Mouse (Mus musculus): ENCODE data around the gene Gpatch3. TPM values are rescaled to one million over a fixed set of nuclear protein-coding genes. Genes with fewer than 3 reads are reported as not detected.

Gpatch3 gene
- polyA plus RNA-seq, 1 experiment: 7.5 TPM

DNA sequence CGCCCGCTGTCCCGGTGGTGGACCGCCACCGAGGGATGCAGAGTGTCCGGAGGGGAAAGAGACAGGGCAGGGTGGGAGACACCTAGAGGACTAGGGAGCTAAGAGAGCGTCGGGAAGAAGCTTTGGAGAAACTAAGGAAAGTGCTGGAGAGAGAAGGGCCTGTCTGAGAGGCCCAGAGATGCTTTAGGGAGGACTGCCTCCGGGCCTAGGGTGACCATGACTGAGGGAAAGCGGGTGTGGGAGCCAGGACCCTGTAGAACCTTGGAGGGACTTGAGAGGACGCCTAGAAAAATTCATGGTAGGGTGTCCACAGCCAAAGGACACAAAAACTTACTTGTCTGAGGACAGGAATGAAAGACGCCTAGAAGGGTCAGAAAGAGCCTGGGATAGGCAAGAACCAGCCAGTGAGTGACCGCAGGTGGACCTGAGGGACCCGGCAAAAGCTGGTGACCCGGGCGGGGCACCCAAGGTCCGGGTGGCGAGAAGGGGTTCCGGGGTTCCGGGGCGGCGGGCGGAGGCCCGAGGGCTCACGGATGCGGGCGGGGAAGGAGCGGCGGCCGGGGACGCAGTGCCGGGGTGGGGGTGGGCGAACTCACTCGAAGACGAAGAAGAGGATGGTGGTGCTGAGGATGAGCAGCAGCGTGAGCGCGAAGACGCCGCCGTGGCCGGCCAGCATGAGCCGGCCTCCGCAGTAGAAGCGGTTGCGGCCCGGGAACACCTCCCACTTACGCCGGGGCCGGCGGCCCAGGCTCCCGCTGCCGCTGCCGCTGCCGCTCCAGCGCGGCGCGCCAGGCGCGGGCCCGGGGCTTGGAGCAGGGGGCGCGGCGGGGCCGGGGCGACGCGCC lies 58.2 kb downstream of the Gpatch3 start:
- no peak for TF ChIP-seq POLR2A (IDR thresholded peaks at IDR 0.05; ENCODE audit: borderline replicate concordance, extremely low read depth, insufficient read depth, insufficient read length, poor library complexity, severe bottlenecking)
- TF ChIP-seq CTCF (IDR thresholded peaks at IDR 0.05; ENCODE audit: borderline replicate concordance, extremely low read depth, insufficient read depth, insufficient read length): no peak
- DNase-seq (ENCODE audit: low read depth): peak; percentile 57

DNA sequence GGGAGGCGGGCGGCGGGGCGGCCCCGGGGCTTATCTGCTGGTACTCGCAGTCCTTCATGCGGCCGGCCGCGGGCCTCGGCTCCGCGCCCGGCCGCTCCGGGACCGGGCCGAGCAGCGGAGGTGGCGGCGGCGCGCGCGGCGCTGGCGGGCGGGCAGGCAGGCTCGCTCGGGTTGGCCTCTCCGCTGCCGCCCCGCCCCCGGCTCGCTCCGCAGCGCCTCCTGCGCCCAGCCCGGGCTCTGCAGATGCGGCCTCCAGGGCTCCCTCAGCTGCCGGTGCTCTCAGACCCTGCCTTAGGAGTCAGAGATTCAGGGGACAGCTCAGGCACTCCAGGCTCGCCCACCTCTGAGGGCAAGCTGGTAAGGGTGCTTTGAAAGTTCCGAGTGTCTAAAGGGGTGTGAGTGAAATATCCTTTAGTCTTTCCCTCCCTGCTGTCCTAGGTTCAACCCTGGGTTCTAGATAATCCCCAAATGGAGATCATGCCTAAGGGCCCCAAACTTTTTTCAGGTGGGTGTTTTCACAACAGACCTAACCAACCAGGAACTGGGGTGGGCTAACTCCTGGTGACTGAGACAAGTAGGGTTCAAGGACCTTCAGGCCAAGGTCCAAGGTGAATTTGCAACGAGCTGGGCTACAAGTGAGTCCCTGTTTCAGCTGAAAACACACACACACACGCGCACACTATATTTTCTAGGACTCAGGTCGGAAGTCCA lies 58.9 kb downstream of the Gpatch3 start:
- peak; percentile 89 for DNase-seq (ENCODE audit: low read depth)

More for the DNA sequence above, 58.9 kb downstream of the Gpatch3 start:
- peak; percentile 76 for TF ChIP-seq CTCF (IDR thresholded peaks at IDR 0.05; ENCODE audit: borderline replicate concordance, extremely low read depth, insufficient read depth, insufficient read length)
- TF ChIP-seq POLR2A (IDR thresholded peaks at IDR 0.05; ENCODE audit: borderline replicate concordance, extremely low read depth, insufficient read depth, insufficient read length, poor library complexity, severe bottlenecking): peak; percentile 59; the same call in 1 of the 2 replicates

Other genes starting within 250 kb of the Gpatch3 start
- gene Wdtc1, start 221.3 kb upstream of the Gpatch3 start, polyA plus RNA-seq (2012; rRNA removed): 38.6 and 49.6 TPM in 2 replicates
- 23.4 and 33.1 TPM in 2 replicates for gene Slc9a1, start 205.0 kb upstream of the Gpatch3 start, polyA plus RNA-seq (2012; rRNA removed)
- gene Tent5b, start 94.6 kb upstream of the Gpatch3 start, polyA plus RNA-seq (2012; rRNA removed): 0.19 and 0.45 TPM in 2 replicates
- 6.6 and 8.2 TPM in 2 replicates for gene Trnp1, start 76.2 kb upstream of the Gpatch3 start, polyA plus RNA-seq (2012; rRNA removed)
- 0.40 and 0.51 TPM in 2 replicates for gene Kdf1, start 55.8 kb upstream of the Gpatch3 start, polyA plus RNA-seq (2012; rRNA removed)
- gene Nudc, start 28.7 kb upstream of the Gpatch3 start, polyA plus RNA-seq (2012; rRNA removed): 119 and 167 TPM in 2 replicates
- not detected in 2 replicates for gene Nr0b2, start 21.4 kb upstream of the Gpatch3 start, polyA plus RNA-seq (2012; rRNA removed)
- 37.7 and 56.8 TPM in 2 replicates for gene Gpn2, start 9.6 kb downstream of the Gpatch3 start, polyA plus RNA-seq (2012; rRNA removed)
- 10.0 and 11.9 TPM in 2 replicates for gene Sfn, start 27.4 kb downstream of the Gpatch3 start, polyA plus RNA-seq (2012; rRNA removed)
- gene Zdhhc18, start 75.4 kb downstream of the Gpatch3 start, polyA plus RNA-seq (2012; rRNA removed): 34.4 and 39.9 TPM in 2 replicates
- 11.7 and 12.8 TPM in 2 replicates for gene Pigv, start 97.9 kb downstream of the Gpatch3 start, polyA plus RNA-seq (2012; rRNA removed)
- 75.4 and 121 TPM in 2 replicates for gene Arid1a, start 182.0 kb downstream of the Gpatch3 start, polyA plus RNA-seq (2012; rRNA removed)